Mouse (Mus musculus) hindbrain, embryonic 11.5 days (tissue): Measurements from ENCODE around the gene Qpctl. TPM values are rescaled to one million over a fixed set of nuclear protein-coding genes. Genes with fewer than 3 reads are reported as not detected.

Experiments used
- ATAC-seq: fragments of 200-750 bp; cut with Nextera tagmentation; 2 replicates; pipeline ENCODE4 v1.8.0; 2017; ENCODE audit warnings: mild to moderate bottlenecking, moderate TSS enrichment, moderate library complexity; ENCODE audit not compliant: low FRiP score
- DNase-seq: peaks from one replicate; pipeline ENCODE4 v3.0.0-alpha.2; 2015; ENCODE audit warnings: low spot score
- H3K27ac ChIP-seq: fragments of 300-500 bp; sonication (generic); 2 replicates; pipeline ENCODE4 v1.5.1; 2014; ENCODE audit warnings: mild to moderate bottlenecking, low read depth, low read length
- H3K27me3 ChIP-seq: fragments of 300-500 bp; sonication (generic); 2 replicates; pipeline ENCODE4 v1.6.1; 2014; ENCODE audit warnings: mild to moderate bottlenecking, low read length, moderate library complexity, mixed read lengths; ENCODE audit not compliant: control insufficient read depth, insufficient read depth
- H3K36me3 ChIP-seq: fragments of 300-500 bp; sonication (generic); 2 replicates; pipeline ENCODE4 v1.6.1; 2014; ENCODE audit warnings: mild to moderate bottlenecking, low read length, moderate library complexity, mixed read lengths; ENCODE audit not compliant: control insufficient read depth, insufficient read depth
- H3K4me1 ChIP-seq: fragments of 300-500 bp; sonication (generic); replicated peaks from 2 replicates; pipeline ENCODE4 v1.6.1; 2014; ENCODE audit warnings: low read length, mixed read lengths; ENCODE audit not compliant: control insufficient read depth, insufficient read depth
- H3K4me2 ChIP-seq: fragments of 300-500 bp; sonication (generic); replicated peaks from 2 replicates; pipeline ENCODE4 v1.6.1; 2014; ENCODE audit warnings: mild to moderate bottlenecking, low read depth, low read length
- H3K4me3 ChIP-seq: fragments of 300-500 bp; sonication (generic); 2 replicates; pipeline ENCODE4 v1.5.1; 2014; ENCODE audit warnings: low read depth, low read length
- H3K9ac ChIP-seq: fragments of 300-500 bp; sonication (generic); 2 replicates; pipeline ENCODE4 v1.6.1; 2014; ENCODE audit warnings: low read depth, low read length
- H3K9me3 ChIP-seq: fragments of 300-500 bp; sonication (generic); 2 replicates; pipeline ENCODE4 v1.6.1; 2016; ENCODE audit warnings: low read length; ENCODE audit not compliant: control insufficient read depth
- WGBS: fragments of 180-500 bp; shearing (Covaris S2); extraction: QIAGEN DNeasy Blood & Tissue Kit; methylation state at CpG from one replicate; pipeline ENCODE4 v1.1.7; 2014; 5-methylcytosine and 5-hydroxymethylcytosine counted together
- polyA plus RNA-seq: library from polyadenylated mRNA; unstranded; fragments of >200 nt; fragmentation: Nextera tagmentation; extraction: Ambion mirVana; gene quantifications from 2 replicates; pipeline ENCODE4 v1.2.1, GENCODE M21; 2014

Gene Qpctl
- polyA plus RNA-seq, 1 experiment from 2014 or later: 12.0 TPM

GRCm38 (mm10) chr7:19103741-19104140 lies 45.4 kb downstream of the Qpctl start:
- Histone ChIP-seq H3K4me1 (no peaks in the 10 kb centered on the region), H3K27me3 (no peaks in the 10 kb centered on the region), H3K27ac (no peak overlapping the region), H3K4me3 (no peak overlapping the region), H3K9me3 (no peaks in the 10 kb centered on the region), H3K4me2 (no peak overlapping the region), H3K9ac (no peak overlapping the region), H3K36me3 (no peaks in the 10 kb centered on the region)
- no peak for ATAC-seq
- DNase-seq: no peak

GRCm38 (mm10) chr7:19100290-19100689 lies 48.8 kb downstream of the Qpctl start:
- Histone ChIP-seq H3K27ac (no peak overlapping the region), H3K9ac (no peak overlapping the region), H3K4me2 (no peak overlapping the region), H3K4me3 (no peak overlapping the region; the same call in 1 of the 2 replicates), H3K9me3 (no peaks in the 10 kb centered on the region), H3K36me3 (0 out of 2 replicates have a peak, but pooled peaks cover 2% of the 10 kb centered on the region), H3K4me1 (peaks cover 5% of the 10 kb centered on the region; the same call in 1 of the 2 replicates), H3K27me3 (no peaks in the 10 kb centered on the region)
- ATAC-seq (no peak), DNase-seq (no peak)
- 82% methylated on average over 1 of the region's 1 CpGs for WGBS

- no peak overlapping the region for H3K4me3 ChIP-seq
- no peaks in the 10 kb centered on the region for H3K9me3 ChIP-seq
- peaks cover 5% of the 10 kb centered on the region; the same call in 1 of the 2 replicates for H3K4me1 ChIP-seq
- no peaks in the 10 kb centered on the region for H3K27me3 ChIP-seq
- no peak for DNase-seq
- H3K27ac ChIP-seq: no peak overlapping the region
- WGBS: 61% methylated on average over 7 of the region's 7 CpGs
- H3K9ac ChIP-seq: no peak overlapping the region
- no peak overlapping the region for H3K4me2 ChIP-seq
- no peak for ATAC-seq
- 0 out of 2 replicates have a peak, but pooled peaks cover 2% of the 10 kb centered on the region for H3K36me3 ChIP-seq
These were observed 50.3 kb downstream of the Qpctl start for GRCm38 (mm10) chr7:19098811-19099210.

GRCm38 (mm10) chr7:19097863-19098262 lies 51.2 kb downstream of the Qpctl start:
- Histone ChIP-seq H3K4me2 (no peak overlapping the region), H3K4me3 (no peak overlapping the region), H3K36me3 (0 out of 2 replicates have a peak, but pooled peaks cover 2% of the 10 kb centered on the region), H3K9me3 (no peaks in the 10 kb centered on the region), H3K9ac (no peak overlapping the region), H3K4me1 (peaks cover 5% of the 10 kb centered on the region; the same call in 1 of the 2 replicates), H3K27me3 (no peaks in the 10 kb centered on the region), H3K27ac (no peak overlapping the region)
- ATAC-seq: no peak
- DNase-seq: no peak

- H3K27me3 ChIP-seq: no peaks in the 10 kb centered on the region
- H3K9me3 ChIP-seq: no peaks in the 10 kb centered on the region
- no peak overlapping the region for H3K9ac ChIP-seq
- ATAC-seq (no peak), DNase-seq (no peak)
- H3K4me3 ChIP-seq: no peak overlapping the region
- no peak overlapping the region for H3K4me2 ChIP-seq
- 0 out of 2 replicates have a peak, but pooled peaks cover 2% of the 10 kb centered on the region for H3K36me3 ChIP-seq
- whole genome bisulfite sequencing: 71% methylated on average over 2 of the region's 2 CpGs
- no peak overlapping the region for H3K27ac ChIP-seq
- peaks cover 9% of the 10 kb centered on the region; the same call in 1 of the 2 replicates for H3K4me1 ChIP-seq
These were observed 51.9 kb downstream of the Qpctl start for GRCm38 (mm10) chr7:19097217-19097616.

- peak overlapping the region; percentile 90 for H3K9ac ChIP-seq
- 50% methylated on average over 5 of the region's 5 CpGs for WGBS
- no peak for ATAC-seq
- 0 out of 2 replicates have a peak, but pooled peaks cover 2% of the 10 kb centered on the region for H3K36me3 ChIP-seq
- H3K4me1 ChIP-seq: peaks cover 14% of the 10 kb centered on the region; the same call in 1 of the 2 replicates
- DNase-seq: no peak
- peak overlapping the region; percentile 72 for H3K4me3 ChIP-seq
- H3K4me2 ChIP-seq: peak overlapping the region; percentile 99
- no peaks in the 10 kb centered on the region; the same call in 1 of the 2 replicates for H3K27me3 ChIP-seq
- no peak overlapping the region for H3K27ac ChIP-seq
- H3K9me3 ChIP-seq: no peaks in the 10 kb centered on the region
These were observed 52.6 kb downstream of the Qpctl start for GRCm38 (mm10) chr7:19096421-19096976.

GRCm38 (mm10) chr7:19095751-19096110 lies 53.4 kb downstream of the Qpctl start:
- 0% methylated on average over 18 of the region's 19 CpGs for WGBS
- Histone ChIP-seq H3K27me3 (peaks cover 5% of the 10 kb centered on the region; the same call in 1 of the 2 replicates), H3K9me3 (no peaks in the 10 kb centered on the region), H3K9ac (peak overlapping the region; percentile 90), H3K4me1 (peaks cover 14% of the 10 kb centered on the region; the same call in 1 of the 2 replicates), H3K27ac (peak overlapping the region; percentile 94; the same call in 1 of the 2 replicates), H3K4me2 (peak overlapping the region; percentile 99), H3K4me3 (peak overlapping the region; percentile 72), H3K36me3 (0 out of 2 replicates have a peak, but pooled peaks cover 2% of the 10 kb centered on the region)
- DNase-seq (peak; percentile 73), ATAC-seq (0 out of 2 replicates have a peak, but pooled peaks have one; percentile 0)

- ATAC-seq (0 out of 2 replicates have a peak, but pooled peaks have one; percentile 2), DNase-seq (peak; percentile 75)
- peak overlapping the region; percentile 99 for H3K4me2 ChIP-seq
- H3K9ac ChIP-seq: peak overlapping the region; percentile 90
- no peaks in the 10 kb centered on the region for H3K9me3 ChIP-seq
- 1% methylated on average over 69 of the region's 87 CpGs for WGBS
- peaks cover 14% of the 10 kb centered on the region; the same call in 1 of the 2 replicates for H3K4me1 ChIP-seq
- peak overlapping the region; percentile 94 for H3K27ac ChIP-seq
- peak overlapping the region; percentile 72 for H3K4me3 ChIP-seq
- 0 out of 2 replicates have a peak, but pooled peaks cover 2% of the 10 kb centered on the region for H3K36me3 ChIP-seq
- H3K27me3 ChIP-seq: peaks cover 7% of the 10 kb centered on the region; the same call in 1 of the 2 replicates
These were observed 54.0 kb downstream of the Qpctl start for GRCm38 (mm10) chr7:19094826-19095750.
